Mouse (Mus musculus): ENCODE measurements around the gene Bpifb1.
"Not testable (repeated sequence)": the region's sequence is repeated elsewhere in the genome, so short reads cannot be mapped to it uniquely, and the experiment has no call there.

- not testable (repeated sequence) for TF ChIP-seq POLR2A (IDR thresholded peaks at IDR 0.05; ENCODE audit: control insufficient read depth, extremely low read depth, insufficient read depth, low read length, poor library complexity); CTCF (IDR thresholded peaks at IDR 0.05; ENCODE audit: borderline replicate concordance, control insufficient read depth, extremely low read depth, insufficient read depth, low read length, poor library complexity)
Measured at GRCm38 (mm10) chr2:154181900-154182299, 8.7 kb upstream of the Bpifb1 start.

Measured in thymus, adult 2 months (tissue).